Mouse (Mus musculus): ENCODE measurements around the gene Ccnyl1. TPM values are rescaled to one million over a fixed set of nuclear protein-coding genes. Genes with fewer than 3 reads are reported as not detected.
A peak's percentile ranks its signal among the peaks of the same experiment; 100 is the strongest.

The Ccnyl1 gene
- polyA plus RNA-seq, 1 experiment from 2014 or later = 4.1 TPM

DNA sequence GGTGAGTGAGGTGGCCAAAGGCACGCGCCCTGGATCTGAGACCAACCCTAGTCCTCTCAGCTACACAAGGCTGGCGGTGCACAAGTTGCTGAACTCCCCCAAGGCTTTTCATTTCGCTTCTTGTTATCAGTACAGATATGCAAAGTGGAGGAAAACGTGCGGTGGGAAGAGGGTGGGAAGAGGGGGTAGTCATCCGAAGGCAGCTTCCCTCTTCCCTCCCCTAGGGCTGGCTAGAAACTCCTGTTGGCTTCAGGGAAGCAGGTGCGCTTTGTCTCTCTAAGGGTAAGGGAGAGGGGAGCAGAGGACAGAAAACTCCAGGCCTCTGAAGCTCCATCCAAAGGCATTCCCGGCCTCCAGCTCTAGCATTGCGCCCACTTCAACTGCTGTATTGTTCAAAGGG, 41.9 kb downstream of the Ccnyl1 start:
- Histone ChIP-seq H3K4me1 (replicated peaks) (peaks cover 45% of the 10 kb centered on the region), H3K4me3 (no peak overlapping the region), H3K4me2 (peak overlapping the region; percentile 35), H3K27ac (ENCODE audit: poor library complexity, severe bottlenecking) (no peak overlapping the region), H3K27me3 (replicated peaks) (peaks cover 14% of the 10 kb centered on the region), H3K9ac (no peak overlapping the region), H3K9me3 (replicated peaks) (no peaks in the 10 kb centered on the region), H3K36me3 (no peaks in the 10 kb centered on the region)
- whole genome bisulfite sequencing = 27% methylated on average over 10 of the region's 10 CpGs
- ATAC-seq (ENCODE audit: insufficient number of reproducible peaks, low FRiP score) = no peak

DNA sequence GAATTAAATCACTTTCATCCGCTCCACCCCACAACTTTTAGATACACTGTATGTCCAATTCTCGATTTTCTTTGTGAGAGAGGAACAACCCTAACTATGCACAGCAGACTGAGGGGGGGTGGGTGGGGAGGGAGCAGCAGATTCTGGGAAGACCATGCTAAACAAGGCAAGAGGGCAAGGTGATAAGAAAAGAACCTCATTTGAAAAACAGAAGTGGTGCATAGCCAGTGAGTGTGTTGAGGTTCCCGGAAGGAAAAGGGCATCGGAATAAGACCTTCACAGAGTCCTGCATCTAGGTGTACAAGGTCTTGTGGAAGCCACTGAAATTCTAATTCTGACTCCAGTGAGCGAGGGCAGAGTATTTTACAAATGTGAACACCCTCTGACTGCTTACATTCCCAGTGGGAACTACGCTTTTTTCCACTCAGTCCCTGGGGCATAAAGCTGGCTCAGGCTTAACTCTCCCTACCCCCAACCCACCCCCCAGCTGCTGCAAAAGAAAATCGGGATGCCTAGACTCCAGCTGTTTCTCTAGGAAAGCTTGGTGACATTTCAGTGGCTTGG, 42.5 kb downstream of the Ccnyl1 start:
- no peak for ATAC-seq (ENCODE audit: insufficient number of reproducible peaks, low FRiP score)
- Histone ChIP-seq H3K4me1 (replicated peaks) (peaks cover 45% of the 10 kb centered on the region), H3K27me3 (replicated peaks) (peaks cover 14% of the 10 kb centered on the region), H3K4me3 (no peak overlapping the region), H3K4me2 (peak overlapping the region; percentile 43), H3K27ac (ENCODE audit: poor library complexity, severe bottlenecking) (no peak overlapping the region), H3K36me3 (no peaks in the 10 kb centered on the region), H3K9ac (no peak overlapping the region), H3K9me3 (replicated peaks) (no peaks in the 10 kb centered on the region)
- 54% methylated on average over 7 of the region's 7 CpGs for WGBS

DNA sequence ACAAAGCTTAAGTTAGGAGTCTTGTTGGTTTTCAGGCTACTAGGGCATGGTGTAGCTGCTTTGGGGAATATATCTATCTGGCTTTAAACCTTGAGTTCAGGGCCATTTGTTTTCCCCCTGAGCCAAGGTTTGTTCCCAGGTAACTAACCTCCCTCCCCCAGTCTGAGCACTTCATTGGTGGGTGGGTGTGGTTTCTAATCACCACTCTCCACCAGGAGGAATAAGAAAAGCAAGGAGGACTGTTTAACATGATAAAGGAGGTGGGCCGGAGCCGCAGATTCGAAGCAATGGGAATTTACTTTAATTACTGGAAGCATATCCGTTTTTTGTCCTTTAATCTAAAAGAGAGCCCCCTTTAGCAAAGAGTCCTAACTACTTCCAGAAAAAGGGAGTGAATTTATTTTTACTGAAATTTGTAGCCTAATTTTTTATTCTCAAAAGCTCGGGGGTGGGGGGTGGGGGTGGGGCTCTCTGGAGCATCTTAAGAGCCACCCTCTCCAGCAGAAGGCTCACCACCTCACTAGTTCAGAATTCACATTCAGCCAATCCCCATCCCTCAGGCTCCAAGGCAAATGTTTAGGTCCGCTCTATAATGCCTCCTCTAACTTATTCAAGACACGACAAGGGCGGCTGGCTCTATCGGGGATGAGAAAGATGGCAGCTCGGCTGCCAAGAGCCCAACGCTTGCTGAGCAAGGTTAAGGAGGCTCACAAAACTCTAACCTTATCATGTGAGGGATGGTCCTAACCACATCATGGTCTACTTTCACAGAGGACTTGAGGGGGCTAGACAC, 43.4 kb downstream of the Ccnyl1 start:
- Histone ChIP-seq H3K36me3 (no peaks in the 10 kb centered on the region), H3K27me3 (replicated peaks) (peaks cover 14% of the 10 kb centered on the region), H3K4me2 (peak overlapping the region; percentile 43), H3K9me3 (replicated peaks) (no peaks in the 10 kb centered on the region), H3K27ac (ENCODE audit: poor library complexity, severe bottlenecking) (no peak overlapping the region), H3K4me1 (replicated peaks) (peaks cover 51% of the 10 kb centered on the region), H3K4me3 (peak overlapping the region; percentile 12; the same call in 1 of the 2 replicates), H3K9ac (no peak overlapping the region)
- ATAC-seq (ENCODE audit: insufficient number of reproducible peaks, low FRiP score) = no peak
- WGBS = 43% methylated on average over 11 of the region's 11 CpGs

DNA sequence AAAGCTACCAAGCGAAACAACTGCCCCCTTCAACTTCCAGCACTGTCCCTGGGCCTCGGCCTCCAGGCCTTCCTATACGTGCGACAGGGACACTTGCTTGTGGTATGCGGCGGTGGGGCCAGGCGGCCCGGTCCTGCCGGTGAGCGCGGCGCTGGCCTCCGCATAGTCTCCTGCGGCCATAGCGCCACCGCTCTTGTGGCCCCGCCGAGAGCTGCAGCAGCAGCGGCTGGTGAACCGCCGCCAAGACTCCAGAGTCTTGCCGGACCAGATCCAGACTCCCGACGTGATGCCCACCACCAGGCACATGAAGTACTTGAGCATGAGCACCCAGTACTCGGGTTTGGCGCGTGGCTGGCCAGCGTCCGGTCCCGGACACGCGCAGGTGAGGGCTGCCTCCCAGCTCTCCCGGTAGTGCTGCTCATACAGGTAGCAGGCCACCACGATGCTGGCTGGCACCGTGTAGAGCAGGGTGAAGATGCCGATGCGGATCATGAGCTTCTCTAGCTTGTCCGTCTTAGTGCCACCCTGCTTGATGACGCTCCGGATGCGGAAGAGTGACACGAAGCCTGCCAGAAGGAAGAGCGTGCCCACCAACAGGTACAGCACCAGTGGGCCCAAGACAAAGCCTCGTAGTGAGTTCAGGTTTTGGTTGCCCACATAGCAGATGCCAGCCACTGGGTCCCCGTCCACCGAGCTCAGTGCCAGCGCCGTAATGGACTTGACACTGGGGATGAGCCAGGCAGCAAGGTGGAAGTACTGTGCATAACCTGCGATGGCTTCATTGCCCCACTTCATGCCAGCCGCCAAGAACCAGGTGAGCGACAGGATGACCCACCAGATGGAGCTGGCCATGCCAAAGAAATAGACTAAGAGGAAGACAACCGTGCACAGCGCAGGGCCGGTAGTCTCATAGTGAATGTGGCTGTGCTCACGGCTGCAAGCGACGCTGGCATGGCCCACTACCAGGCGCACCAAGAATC, 44.8 kb downstream of the Ccnyl1 start:
- Histone ChIP-seq H3K27ac (ENCODE audit: poor library complexity, severe bottlenecking) (no peak overlapping the region), H3K27me3 (replicated peaks) (peaks cover 14% of the 10 kb centered on the region), H3K4me3 (peak overlapping the region; percentile 74), H3K36me3 (no peaks in the 10 kb centered on the region), H3K9ac (peak overlapping the region; percentile 60), H3K9me3 (replicated peaks) (no peaks in the 10 kb centered on the region), H3K4me2 (peak overlapping the region; percentile 91), H3K4me1 (replicated peaks) (peaks cover 61% of the 10 kb centered on the region)
- WGBS = 34% methylated on average over 58 of the region's 58 CpGs
- ATAC-seq (ENCODE audit: insufficient number of reproducible peaks, low FRiP score) = no peak

DNA sequence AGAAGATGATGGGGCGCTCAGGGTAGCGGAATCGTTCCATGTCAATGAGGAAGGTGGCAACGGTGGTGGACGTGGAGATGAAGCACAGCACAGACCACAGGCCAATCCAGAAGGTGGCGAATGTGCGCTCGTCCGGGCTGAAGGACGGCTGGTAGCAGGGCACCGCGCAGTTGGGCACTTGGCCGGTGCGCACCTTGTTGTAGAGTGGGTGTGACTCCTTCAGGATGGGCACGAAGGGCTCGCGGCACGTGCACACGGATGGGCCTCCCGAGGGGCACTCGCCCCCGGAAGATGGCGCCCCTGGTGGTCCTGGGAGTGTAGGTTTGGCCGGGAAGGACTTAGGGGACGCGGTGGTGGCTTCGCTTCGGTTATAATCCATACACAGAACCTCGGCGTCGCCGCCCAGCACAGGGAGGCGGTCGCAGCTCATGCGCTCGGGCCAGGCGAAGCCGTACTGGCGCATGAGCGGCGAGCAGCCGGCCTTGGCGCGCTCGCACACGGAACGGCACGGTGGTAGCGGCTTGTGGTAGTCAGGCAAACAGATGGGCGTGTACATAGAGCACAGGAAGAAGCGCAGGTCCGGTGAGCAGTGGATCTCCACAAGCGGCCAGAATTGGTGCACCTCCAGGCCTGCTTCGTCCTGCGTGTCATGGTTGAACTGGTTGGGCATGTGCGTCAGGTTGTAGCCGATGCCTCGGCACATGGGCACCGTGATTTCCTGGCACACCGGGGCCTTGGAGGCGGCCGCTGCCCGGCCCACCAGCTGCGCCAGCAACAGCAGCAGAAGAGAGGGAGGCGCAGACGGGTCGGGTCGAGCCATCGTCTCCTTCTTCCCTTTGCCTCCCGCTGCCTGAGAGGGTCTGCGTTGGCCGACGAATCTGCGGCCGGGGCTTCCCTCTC, 45.8 kb downstream of the Ccnyl1 start:
- Histone ChIP-seq H3K9me3 (replicated peaks) (no peaks in the 10 kb centered on the region), H3K36me3 (no peaks in the 10 kb centered on the region), H3K4me3 (peak overlapping the region; percentile 74), H3K4me2 (peak overlapping the region; percentile 91), H3K9ac (peak overlapping the region; percentile 82), H3K27ac (ENCODE audit: poor library complexity, severe bottlenecking) (no peak overlapping the region), H3K27me3 (replicated peaks) (peaks cover 14% of the 10 kb centered on the region), H3K4me1 (replicated peaks) (peaks cover 61% of the 10 kb centered on the region)
- ATAC-seq (ENCODE audit: insufficient number of reproducible peaks, low FRiP score) = no peak
- WGBS = 7% methylated on average over 75 of the region's 75 CpGs

DNA sequence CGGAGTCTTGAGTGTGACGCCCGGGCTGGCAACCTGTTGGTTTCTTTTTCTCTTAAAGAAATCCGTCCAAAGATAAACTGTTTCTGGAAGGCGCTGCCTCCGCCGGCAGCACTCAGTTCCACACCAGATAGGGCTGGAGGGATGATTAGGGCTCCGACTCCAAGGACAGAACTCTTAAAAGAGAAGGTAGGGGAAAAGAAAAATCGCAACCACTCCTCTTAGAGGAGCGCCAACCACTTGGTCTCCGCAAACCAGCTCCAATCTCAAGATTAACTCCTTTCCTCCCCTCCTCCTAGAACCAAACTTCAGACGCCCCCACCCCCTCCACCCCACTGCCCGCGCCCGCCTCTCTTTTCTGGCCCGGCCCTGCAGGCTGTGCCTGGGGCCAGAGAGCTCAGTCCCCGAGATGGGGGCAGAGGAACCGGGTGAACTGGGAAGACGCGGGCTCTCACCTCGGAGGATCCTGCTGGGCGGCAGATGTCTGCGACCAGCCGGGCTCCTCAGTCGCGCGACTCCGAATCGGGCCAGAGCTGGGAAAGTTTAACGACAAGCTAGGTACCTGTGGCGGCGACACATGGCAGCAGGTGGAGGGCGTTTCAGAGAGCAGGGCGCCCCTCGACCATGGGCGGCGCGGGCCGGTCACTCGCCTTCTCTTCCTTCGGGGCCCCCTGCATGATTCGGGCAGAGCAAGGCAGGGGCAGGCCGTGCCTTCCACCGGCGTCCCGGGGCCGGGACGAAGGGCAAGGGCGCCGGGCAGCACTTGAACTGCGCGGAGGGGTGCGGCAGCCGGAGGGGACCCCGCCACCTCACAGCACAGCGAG, 46.6 kb downstream of the Ccnyl1 start:
- Histone ChIP-seq H3K9me3 (replicated peaks) (no peaks in the 10 kb centered on the region), H3K4me2 (peak overlapping the region; percentile 91), H3K36me3 (no peaks in the 10 kb centered on the region), H3K27me3 (replicated peaks) (peaks cover 14% of the 10 kb centered on the region), H3K27ac (ENCODE audit: poor library complexity, severe bottlenecking) (peak overlapping the region; percentile 61), H3K4me3 (peak overlapping the region; percentile 74), H3K4me1 (replicated peaks) (peaks cover 54% of the 10 kb centered on the region), H3K9ac (peak overlapping the region; percentile 82)
- WGBS = under 1% methylated on average over 56 of the region's 56 CpGs
- no peak for ATAC-seq (ENCODE audit: insufficient number of reproducible peaks, low FRiP score)

DNA sequence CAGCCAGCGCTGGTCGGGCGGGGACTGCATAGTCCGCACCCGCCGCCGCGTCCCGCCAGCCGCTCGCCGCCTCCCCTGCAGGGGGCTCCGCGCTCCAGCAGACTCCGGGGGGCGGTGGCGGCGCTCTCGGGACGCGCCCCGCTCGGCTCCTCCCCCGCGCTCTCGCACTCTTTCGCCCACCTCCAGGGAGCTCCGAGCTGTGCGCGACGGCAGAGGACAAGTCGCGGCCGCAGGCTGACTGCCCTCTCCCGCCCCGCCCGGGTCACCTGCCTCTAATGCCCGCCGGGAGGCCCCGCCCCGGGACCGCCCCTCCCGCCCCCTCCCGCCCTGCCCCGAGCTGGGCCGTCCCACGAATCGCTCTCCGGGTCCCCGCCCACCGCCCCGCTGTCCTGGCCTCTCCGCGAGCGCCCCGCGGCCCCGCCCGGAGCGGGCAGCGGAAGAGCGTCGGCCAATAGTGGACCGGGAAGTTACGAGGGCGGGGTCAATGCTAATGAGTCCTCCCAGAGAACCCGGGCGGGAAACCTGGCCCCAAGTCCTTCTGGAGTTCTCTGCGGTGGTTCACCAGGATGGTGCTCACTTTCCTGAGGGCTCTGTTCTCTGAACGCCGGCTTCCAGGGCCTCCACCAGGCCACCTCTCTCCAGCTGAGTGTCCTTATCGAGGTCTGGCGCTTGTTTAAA, 47.4 kb downstream of the Ccnyl1 start, which contains the start of gene Fzd5:
Gene Fzd5 (minus strand): TSS at position 250 of the 678 bp plus-strand sequence.
- Histone ChIP-seq H3K4me3 (peak within 1 kb of the TSS; percentile 74), H3K4me1 (replicated peaks) (peaks cover 46% of the 10 kb centered on the region), H3K36me3 (no peaks in the 10 kb centered on the region), H3K27ac (ENCODE audit: poor library complexity, severe bottlenecking) (peak within 1 kb of the TSS; percentile 61), H3K9ac (peak within 1 kb of the TSS; percentile 82), H3K4me2 (peak within 1 kb of the TSS; percentile 91), H3K27me3 (replicated peaks) (peaks cover 14% of the 10 kb centered on the region), H3K9me3 (replicated peaks) (no peaks in the 10 kb centered on the region)
- WGBS = under 1% methylated on average over 61 of the region's 73 CpGs
- peak; percentile 95 for ATAC-seq (ENCODE audit: insufficient number of reproducible peaks, low FRiP score)

DNA sequence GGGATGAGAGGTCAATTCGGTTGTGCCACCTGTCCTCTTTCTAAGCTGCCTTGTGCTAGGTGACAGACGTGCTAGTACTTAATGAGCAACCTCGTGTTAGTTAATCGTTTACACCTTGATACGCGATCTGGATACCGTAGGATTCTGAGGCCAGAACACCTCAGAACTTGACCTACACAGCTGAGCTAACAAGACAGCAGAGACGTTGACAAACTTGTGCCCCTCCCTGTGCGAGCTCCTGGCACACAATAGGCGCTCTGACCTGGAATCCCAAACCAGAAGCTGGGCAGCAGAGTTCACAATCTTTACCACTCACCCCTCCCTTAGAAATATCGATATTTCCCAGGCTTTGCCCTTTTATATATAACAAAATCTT, 47.9 kb downstream of the Ccnyl1 start:
- peaks cover 45% of the 10 kb centered on the region for H3K4me1 ChIP-seq (replicated peaks)
- peaks cover 14% of the 10 kb centered on the region for H3K27me3 ChIP-seq (replicated peaks)
- 0 out of 2 replicates have a peak overlapping the region, but pooled peaks have one; percentile 5 for H3K27ac ChIP-seq (ENCODE audit: poor library complexity, severe bottlenecking)
- 0 out of 2 replicates have a peak, but pooled peaks have one; percentile 0 for ATAC-seq (ENCODE audit: insufficient number of reproducible peaks, low FRiP score)
- H3K36me3 ChIP-seq = no peaks in the 10 kb centered on the region
- peak overlapping the region; percentile 62 for H3K9ac ChIP-seq
- H3K9me3 ChIP-seq (replicated peaks) = no peaks in the 10 kb centered on the region
- H3K4me2 ChIP-seq = peak overlapping the region; percentile 91
- WGBS = under 1% methylated on average over 11 of the region's 11 CpGs
- peak overlapping the region; percentile 74 for H3K4me3 ChIP-seq

DNA sequence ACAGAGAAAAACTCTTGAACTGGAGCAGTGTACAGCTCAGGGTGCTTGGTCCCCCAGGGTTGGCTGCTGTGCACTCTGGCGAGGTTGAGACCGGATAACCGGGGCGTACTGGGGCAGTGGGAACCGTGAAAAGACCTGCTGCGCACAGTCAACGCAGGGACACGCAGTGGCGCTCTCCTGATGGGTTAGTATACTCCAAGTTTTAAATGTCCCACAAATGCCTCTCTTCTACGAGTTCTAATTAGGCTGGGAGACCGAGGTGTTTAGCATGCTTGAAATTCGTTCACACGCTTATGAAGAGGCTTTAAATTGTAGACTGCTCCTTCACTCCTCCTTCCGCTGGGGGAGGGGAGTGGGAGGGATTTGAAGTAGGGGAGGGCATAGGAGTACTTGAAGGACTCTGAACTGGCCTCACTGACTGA, 48.4 kb downstream of the Ccnyl1 start:
- no peaks in the 10 kb centered on the region for H3K36me3 ChIP-seq
- peak overlapping the region; percentile 74 for H3K4me3 ChIP-seq
- peak overlapping the region; percentile 91 for H3K4me2 ChIP-seq
- under 1% methylated on average over 14 of the region's 14 CpGs for WGBS
- peak overlapping the region; percentile 62 for H3K9ac ChIP-seq
- H3K27ac ChIP-seq (ENCODE audit: poor library complexity, severe bottlenecking) = peak overlapping the region; percentile 5; the same call in 1 of the 2 replicates
- H3K9me3 ChIP-seq (replicated peaks) = no peaks in the 10 kb centered on the region
- no peak for ATAC-seq (ENCODE audit: insufficient number of reproducible peaks, low FRiP score)
- H3K27me3 ChIP-seq (replicated peaks) = peaks cover 14% of the 10 kb centered on the region
- peaks cover 42% of the 10 kb centered on the region for H3K4me1 ChIP-seq (replicated peaks)

Measured in heart, embryonic 12.5 days (tissue).